Mouse (Mus musculus) intestine, embryonic 15.5 days (tissue): ENCODE measurements around the gene Rnf40. TPM values are rescaled to one million over a fixed set of nuclear protein-coding genes. Genes with fewer than 3 reads are reported as not detected.
"Not testable (repeated sequence)": the region's sequence is repeated elsewhere in the genome, so short reads cannot be mapped to it uniquely, and the experiment has no call there.

Experiments
- ATAC-seq: fragments of 200-750 bp; cut with Nextera tagmentation; 2 replicates; pipeline ENCODE4 v1.8.0; 2017; ENCODE audit warnings: moderate TSS enrichment, moderate library complexity
- H3K27ac ChIP-seq: fragments of 300-500 bp; sonication (generic); 2 replicates; pipeline ENCODE4 v1.5.1; 2015; ENCODE audit warnings: mild to moderate bottlenecking, inconsistent platforms
- H3K27me3 ChIP-seq: fragments of 300-500 bp; sonication (generic); replicated peaks from 2 replicates; pipeline ENCODE4 v1.6.1; 2015; ENCODE audit warnings: inconsistent platforms
- H3K36me3 ChIP-seq: fragments of 300-500 bp; sonication (generic); 2 replicates; pipeline ENCODE4 v1.6.1; 2015; ENCODE audit warnings: inconsistent platforms
- H3K4me1 ChIP-seq: fragments of 300-500 bp; sonication (generic); replicated peaks from 2 replicates; pipeline ENCODE4 v1.6.1; 2015; ENCODE audit warnings: inconsistent platforms
- H3K4me2 ChIP-seq: fragments of 300-500 bp; sonication (generic); replicated peaks from 2 replicates; pipeline ENCODE4 v1.6.1; 2015; ENCODE audit warnings: mild to moderate bottlenecking, inconsistent platforms
- H3K4me3 ChIP-seq: fragments of 300-500 bp; sonication (generic); replicated peaks from 2 replicates; pipeline ENCODE4 v1.5.1; 2015; ENCODE audit warnings: inconsistent platforms
- H3K9ac ChIP-seq: fragments of 300-500 bp; sonication (generic); 2 replicates; pipeline ENCODE4 v1.6.1; 2015; ENCODE audit warnings: inconsistent platforms
- H3K9me3 ChIP-seq: fragments of 300-500 bp; sonication (generic); 2 replicates; pipeline ENCODE4 v1.6.1; 2016; ENCODE audit warnings: inconsistent platforms
- WGBS: fragments of 180-500 bp; shearing (Covaris S2); methylation state at CpG from one replicate; pipeline ENCODE4 v1.1.7; 2015; 5-methylcytosine and 5-hydroxymethylcytosine counted together
- polyA plus RNA-seq: library from polyadenylated mRNA; unstranded; fragments of >200 nt; fragmentation: Nextera tagmentation; extraction: Ambion mirVana; gene quantifications from 2 replicates; pipeline ENCODE4 v1.2.1, GENCODE M21; 2015

The Rnf40 gene
- polyA plus RNA-seq, 1 experiment from 2014 or later = 37.4 TPM

- 95% methylated on average over 29 of the region's 29 CpGs for WGBS
- no peak for ATAC-seq
- H3K4me3 ChIP-seq = no peak overlapping the region
- H3K9ac ChIP-seq = no peak overlapping the region
- no peaks in the 10 kb centered on the region for H3K9me3 ChIP-seq
- no peak overlapping the region for H3K27ac ChIP-seq
- H3K4me1 ChIP-seq = peaks cover 10% of the 10 kb centered on the region
- peaks cover 49% of the 10 kb centered on the region for H3K36me3 ChIP-seq
- H3K27me3 ChIP-seq = no peaks in the 10 kb centered on the region
- H3K4me2 ChIP-seq = no peak overlapping the region
Measured at GRCm38 (mm10) chr7:127611011-127611410, 22.4 kb downstream of the Rnf40 start.

GRCm38 (mm10) chr7:127611561-127611960 is 23.0 kb downstream of the Rnf40 start:
- 97% methylated on average over 26 of the region's 26 CpGs for WGBS
- H3K4me3 ChIP-seq = no peak overlapping the region
- no peak overlapping the region for H3K4me2 ChIP-seq
- H3K27me3 ChIP-seq = no peaks in the 10 kb centered on the region
- peaks cover 49% of the 10 kb centered on the region for H3K36me3 ChIP-seq
- H3K9ac ChIP-seq = no peak overlapping the region
- H3K9me3 ChIP-seq = no peaks in the 10 kb centered on the region
- ATAC-seq = no peak
- no peak overlapping the region for H3K27ac ChIP-seq
- H3K4me1 ChIP-seq = peaks cover 10% of the 10 kb centered on the region

- Histone ChIP-seq H3K27ac (no peak overlapping the region), H3K4me2 (peak overlapping the region; percentile 79), H3K27me3 (no peaks in the 10 kb centered on the region), H3K9me3 (no peaks in the 10 kb centered on the region), H3K4me1 (peaks cover 10% of the 10 kb centered on the region), H3K9ac (0 out of 2 replicates have a peak overlapping the region, but pooled peaks have one; percentile 94), H3K4me3 (peak overlapping the region; percentile 98; the same call in 1 of the 2 replicates), H3K36me3 (peaks cover 44% of the 10 kb centered on the region)
- ATAC-seq = no peak
- 85% methylated on average over 8 of the region's 8 CpGs for WGBS
Measured at GRCm38 (mm10) chr7:127613501-127613900, 24.9 kb downstream of the Rnf40 start.

GRCm38 (mm10) chr7:127614091-127614490 is 25.5 kb downstream of the Rnf40 start:
- H3K27me3 ChIP-seq = no peaks in the 10 kb centered on the region
- H3K4me2 ChIP-seq = peak overlapping the region; percentile 79
- H3K9me3 ChIP-seq = no peaks in the 10 kb centered on the region
- WGBS = 18% methylated on average over 8 of the region's 8 CpGs
- H3K4me3 ChIP-seq = peak overlapping the region; percentile 98
- H3K9ac ChIP-seq = peak overlapping the region; percentile 94
- H3K27ac ChIP-seq = peak overlapping the region; percentile 84; the same call in 1 of the 2 replicates
- ATAC-seq = 0 out of 2 replicates have a peak, but pooled peaks have one; percentile 22
- peaks cover 10% of the 10 kb centered on the region for H3K4me1 ChIP-seq
- peaks cover 38% of the 10 kb centered on the region for H3K36me3 ChIP-seq

- WGBS = under 1% methylated on average over 40 of the region's 44 CpGs
- peak overlapping the region; percentile 84 for H3K27ac ChIP-seq
- peak overlapping the region; percentile 79 for H3K4me2 ChIP-seq
- H3K4me1 ChIP-seq = peaks cover 10% of the 10 kb centered on the region
- no peaks in the 10 kb centered on the region for H3K27me3 ChIP-seq
- H3K36me3 ChIP-seq = peaks cover 34% of the 10 kb centered on the region
- H3K9me3 ChIP-seq = no peaks in the 10 kb centered on the region
- ATAC-seq = peak; percentile 86
- H3K9ac ChIP-seq = peak overlapping the region; percentile 94
- H3K4me3 ChIP-seq = peak overlapping the region; percentile 98
Measured at GRCm38 (mm10) chr7:127614511-127614890, 25.9 kb downstream of the Rnf40 start.

- 1% methylated on average over 49 of the region's 50 CpGs for WGBS
- peak; percentile 90 for ATAC-seq
- Histone ChIP-seq H3K27ac (peak within 1 kb of the TSS; percentile 84), H3K9me3 (no peaks in the 10 kb centered on the region), H3K36me3 (peaks cover 28% of the 10 kb centered on the region), H3K9ac (peak within 1 kb of the TSS; percentile 94), H3K4me3 (peak within 1 kb of the TSS; percentile 98), H3K27me3 (no peaks in the 10 kb centered on the region), H3K4me2 (peak within 1 kb of the TSS; percentile 79), H3K4me1 (peaks cover 10% of the 10 kb centered on the region)
Measured at GRCm38 (mm10) chr7:127614891-127615843, 26.6 kb downstream of the Rnf40 start, which contains the start of gene Zfp629. TSS of gene Zfp629 (minus strand) at chr7:127615797.

- no peak overlapping the region for H3K4me3 ChIP-seq
- H3K9me3 ChIP-seq = no peaks in the 10 kb centered on the region
- H3K9ac ChIP-seq = no peak overlapping the region
- peaks cover 16% of the 10 kb centered on the region for H3K36me3 ChIP-seq
- no peak for ATAC-seq
- no peak overlapping the region for H3K4me2 ChIP-seq
- H3K4me1 ChIP-seq = peaks cover 10% of the 10 kb centered on the region
- 62% methylated on average over 1 of the region's 1 CpGs for WGBS
- H3K27ac ChIP-seq = no peak overlapping the region
- no peaks in the 10 kb centered on the region for H3K27me3 ChIP-seq
Measured at GRCm38 (mm10) chr7:127616336-127616735, 27.8 kb downstream of the Rnf40 start.

- peaks cover 10% of the 10 kb centered on the region for H3K4me1 ChIP-seq
- no peak for ATAC-seq
- WGBS = 63% methylated on average over 1 of the region's 1 CpGs
Measured at GRCm38 (mm10) chr7:127616881-127617280, 28.3 kb downstream of the Rnf40 start.

GRCm38 (mm10) chr7:127617962-127618361 is 29.4 kb downstream of the Rnf40 start:
- Histone ChIP-seq H3K4me2 (no peak overlapping the region), H3K4me3 (no peak overlapping the region), H3K27ac (no peak overlapping the region), H3K4me1 (peaks cover 10% of the 10 kb centered on the region), H3K9ac (no peak overlapping the region), H3K9me3 (no peaks in the 10 kb centered on the region), H3K27me3 (no peaks in the 10 kb centered on the region), H3K36me3 (no peaks in the 10 kb centered on the region)
- 61% methylated on average over 2 of the region's 2 CpGs for WGBS
- no peak for ATAC-seq

More at GRCm38 (mm10) chr7:127616881-127617280, 28.3 kb downstream of the Rnf40 start:
- no peak overlapping the region for H3K4me3 ChIP-seq
- H3K9ac ChIP-seq = no peak overlapping the region
- peaks cover 10% of the 10 kb centered on the region for H3K36me3 ChIP-seq
- H3K27me3 ChIP-seq = no peaks in the 10 kb centered on the region
- H3K9me3 ChIP-seq = no peaks in the 10 kb centered on the region
- H3K27ac ChIP-seq = no peak overlapping the region
- H3K4me2 ChIP-seq = no peak overlapping the region

GRCm38 (mm10) chr7:127618402-127618801 is 29.8 kb downstream of the Rnf40 start:
- H3K27me3 ChIP-seq, H3K4me2 ChIP-seq, ATAC-seq, H3K36me3 ChIP-seq, H3K4me1 ChIP-seq, H3K9me3 ChIP-seq, H3K4me3 ChIP-seq, H3K27ac ChIP-seq, H3K9ac ChIP-seq: not testable (repeated sequence)
- 90% methylated on average over 7 of the region's 8 CpGs for WGBS

- WGBS = 94% methylated on average over 7 of the region's 7 CpGs
- Histone ChIP-seq H3K4me2 (no peak overlapping the region), H3K36me3 (no peaks in the 10 kb centered on the region), H3K27ac (no peak overlapping the region), H3K27me3 (no peaks in the 10 kb centered on the region), H3K9ac (no peak overlapping the region), H3K9me3 (no peaks in the 10 kb centered on the region), H3K4me1 (no peaks in the 10 kb centered on the region), H3K4me3 (no peak overlapping the region)
- ATAC-seq = no peak
Measured at GRCm38 (mm10) chr7:127626039-127626438, 37.5 kb downstream of the Rnf40 start.

- ATAC-seq = no peak
- Histone ChIP-seq H3K4me2 (no peak overlapping the region), H3K36me3 (no peaks in the 10 kb centered on the region), H3K27me3 (no peaks in the 10 kb centered on the region), H3K27ac (no peak overlapping the region), H3K9me3 (no peaks in the 10 kb centered on the region), H3K4me1 (no peaks in the 10 kb centered on the region), H3K4me3 (no peak overlapping the region), H3K9ac (no peak overlapping the region)
- WGBS = 91% methylated on average over 4 of the region's 4 CpGs
Measured at GRCm38 (mm10) chr7:127626471-127626870, 37.9 kb downstream of the Rnf40 start.
